Mouse (Mus musculus): ENCODE results near the gene Hpse. TPM values are rescaled to one million over a fixed set of nuclear protein-coding genes. Genes with fewer than 3 reads are reported as not detected.

The Hpse gene
- polyA plus RNA-seq, 1 experiment from 2014 or later: 276 TPM

GRCm38 (mm10) chr5:100672403-100672802 lies 47.1 kb downstream of the Hpse start:
- H3K79me2 ChIP-seq (ENCODE audit: inconsistent target): peaks cover 58% of the 10 kb centered on the region
- H3K36me3 ChIP-seq (ENCODE audit: inconsistent target): no peaks in the 10 kb centered on the region
- H3K4me3 ChIP-seq (ENCODE audit: inconsistent target): no peak overlapping the region
- WGBS (ENCODE audit: missing documents): 91% methylated on average over 4 of the region's 4 CpGs
- no peak overlapping the region for H3K27ac ChIP-seq

DNA sequence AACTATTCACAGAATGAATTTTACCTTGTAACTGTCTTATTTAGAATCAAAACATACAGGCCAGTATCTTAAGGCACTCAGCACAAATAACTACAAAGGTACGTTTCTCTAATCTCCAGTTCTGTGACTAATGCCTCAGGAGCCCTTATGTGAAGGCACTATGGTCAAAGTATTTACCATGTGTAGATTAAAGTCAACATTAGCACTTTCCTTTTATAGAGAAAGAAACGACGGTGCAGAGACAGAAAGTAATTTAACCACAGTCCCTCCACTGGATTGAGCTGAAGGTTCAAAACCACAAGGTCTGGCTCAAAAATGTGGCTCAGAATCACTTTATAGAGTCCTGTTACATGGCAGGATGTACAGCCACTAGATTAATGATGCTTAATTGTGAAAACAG lies 47.6 kb downstream of the Hpse start:
- no peak overlapping the region for H3K4me3 ChIP-seq (ENCODE audit: inconsistent target)
- H3K36me3 ChIP-seq (ENCODE audit: inconsistent target): no peaks in the 10 kb centered on the region
- no peak overlapping the region for H3K27ac ChIP-seq
- H3K79me2 ChIP-seq (ENCODE audit: inconsistent target): peaks cover 58% of the 10 kb centered on the region
- WGBS (ENCODE audit: missing documents): 52% methylated on average over 3 of the region's 3 CpGs

DNA sequence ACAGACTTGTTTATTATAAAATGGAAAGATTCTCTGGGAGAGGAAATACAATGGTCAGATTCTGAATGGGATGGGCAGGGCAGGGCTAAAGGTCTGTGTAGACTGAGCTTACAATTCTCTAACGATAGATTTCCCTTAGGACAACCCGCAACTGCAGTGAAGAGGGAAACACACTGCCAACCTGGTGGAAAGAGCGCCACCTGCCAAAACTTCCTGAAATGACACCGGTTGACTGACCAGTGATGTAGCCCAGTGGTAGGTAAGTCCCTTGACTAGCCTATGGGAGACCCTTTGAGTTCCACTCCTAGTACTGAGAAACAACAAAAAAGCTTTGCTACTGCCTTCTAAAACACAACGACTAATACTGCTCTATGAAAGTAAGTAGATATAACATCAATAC lies 48.1 kb downstream of the Hpse start:
- H3K27ac ChIP-seq: no peak overlapping the region
- 18% methylated on average over 5 of the region's 5 CpGs for WGBS (ENCODE audit: missing documents)
- no peak overlapping the region for H3K4me3 ChIP-seq (ENCODE audit: inconsistent target)
- no peaks in the 10 kb centered on the region for H3K36me3 ChIP-seq (ENCODE audit: inconsistent target)
- H3K79me2 ChIP-seq (ENCODE audit: inconsistent target): peaks cover 58% of the 10 kb centered on the region

DNA sequence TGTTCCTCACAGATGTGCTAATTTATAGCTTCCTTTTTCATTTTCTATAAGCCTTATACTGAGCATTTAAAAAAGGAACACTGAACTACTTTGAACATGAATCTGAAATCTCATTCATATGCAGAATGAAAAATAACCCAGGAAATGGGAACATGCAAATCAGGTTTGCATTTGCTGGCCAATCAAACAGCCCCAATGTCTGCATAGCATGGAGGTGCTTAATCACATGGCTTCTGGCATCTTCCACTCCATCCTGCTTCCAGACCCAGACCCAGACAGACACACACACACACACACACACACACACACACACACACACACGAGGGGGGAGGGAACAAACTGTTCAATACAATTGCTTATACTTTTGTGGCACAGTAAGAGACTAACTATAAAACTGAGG lies 52.6 kb downstream of the Hpse start:
- Histone ChIP-seq H3K36me3 (ENCODE audit: inconsistent target) (0 out of 2 replicates have a peak, but pooled peaks cover 8% of the 10 kb centered on the region), H3K27ac (no peak overlapping the region), H3K4me3 (ENCODE audit: inconsistent target) (no peak overlapping the region), H3K79me2 (ENCODE audit: inconsistent target) (peaks cover 41% of the 10 kb centered on the region)
- no CpG with 5 or more reads among the region's 1 CpGs for WGBS (ENCODE audit: missing documents)

- 27% methylated on average over 5 of the region's 5 CpGs for WGBS (ENCODE audit: missing documents)
- Histone ChIP-seq H3K36me3 (ENCODE audit: inconsistent target) (peaks cover 20% of the 10 kb centered on the region; the same call in 1 of the 2 replicates), H3K4me3 (ENCODE audit: inconsistent target) (no peak overlapping the region), H3K27ac (peak overlapping the region; percentile 24), H3K79me2 (ENCODE audit: inconsistent target) (peaks cover 10% of the 10 kb centered on the region; the same call in 1 of the 2 replicates)
These were observed 55.7 kb downstream of the Hpse start for GRCm38 (mm10) chr5:100663854-100664253.

- Histone ChIP-seq H3K27ac (peak overlapping the region; percentile 51), H3K36me3 (ENCODE audit: inconsistent target) (peaks cover 26% of the 10 kb centered on the region; the same call in 1 of the 2 replicates), H3K79me2 (ENCODE audit: inconsistent target) (peaks cover 1% of the 10 kb centered on the region; the same call in 1 of the 2 replicates), H3K4me3 (ENCODE audit: inconsistent target) (no peak overlapping the region)
- 24% methylated on average over 6 of the region's 6 CpGs for WGBS (ENCODE audit: missing documents)
These were observed 56.5 kb downstream of the Hpse start for GRCm38 (mm10) chr5:100663011-100663410.

DNA sequence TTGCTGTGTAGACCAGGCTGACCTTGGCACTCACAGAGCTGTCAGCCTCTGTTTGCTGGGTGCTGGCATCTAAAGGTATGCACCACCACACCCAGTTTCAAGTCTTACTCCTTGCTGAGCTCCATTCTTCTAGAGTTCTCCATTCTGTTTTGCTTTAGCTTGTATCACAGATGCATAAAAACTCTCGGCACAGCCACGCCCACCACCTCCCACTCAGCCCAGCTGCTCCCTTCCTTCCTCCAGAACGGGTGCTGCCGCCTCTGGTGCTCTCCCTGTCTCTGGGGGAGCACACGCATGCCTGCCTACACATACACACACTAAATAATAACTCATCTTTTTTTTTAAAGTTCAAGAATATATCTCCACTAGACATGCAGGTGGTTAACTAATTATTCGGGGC lies 61.1 kb downstream of the Hpse start:
- 79% methylated on average over 6 of the region's 6 CpGs for WGBS (ENCODE audit: missing documents)
- Histone ChIP-seq H3K27ac (no peak overlapping the region), H3K79me2 (ENCODE audit: inconsistent target) (no peaks in the 10 kb centered on the region), H3K4me3 (ENCODE audit: inconsistent target) (no peak overlapping the region), H3K36me3 (ENCODE audit: inconsistent target) (peaks cover 30% of the 10 kb centered on the region; the same call in 1 of the 2 replicates)

DNA sequence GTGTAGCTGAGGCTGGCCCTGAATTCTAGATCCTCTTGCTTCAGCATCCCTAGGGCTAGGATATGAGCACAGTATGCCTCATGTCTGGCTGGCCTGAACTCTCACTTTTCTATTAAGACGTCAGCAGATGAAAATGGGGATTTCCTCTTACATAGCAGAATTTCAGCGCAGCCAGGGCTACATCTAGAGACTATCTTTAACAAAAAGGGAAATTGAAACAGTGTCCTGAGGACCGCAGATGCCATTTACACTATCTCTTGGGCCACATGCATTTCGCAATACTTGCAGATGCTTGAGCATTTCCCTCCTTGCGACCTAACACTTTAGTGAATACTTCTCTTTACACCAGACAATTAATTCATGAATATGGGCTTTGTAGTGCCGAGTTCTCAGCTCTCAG lies 63.2 kb downstream of the Hpse start:
- no peaks in the 10 kb centered on the region for H3K79me2 ChIP-seq (ENCODE audit: inconsistent target)
- peaks cover 30% of the 10 kb centered on the region; the same call in 1 of the 2 replicates for H3K36me3 ChIP-seq (ENCODE audit: inconsistent target)
- 2% methylated on average over 6 of the region's 6 CpGs for WGBS (ENCODE audit: missing documents)
- no peak overlapping the region for H3K4me3 ChIP-seq (ENCODE audit: inconsistent target)
- H3K27ac ChIP-seq: peak overlapping the region; percentile 78

GRCm38 (mm10) chr5:100652327-100652726 lies 67.2 kb downstream of the Hpse start:
- Histone ChIP-seq H3K36me3 (ENCODE audit: inconsistent target) (peaks cover 12% of the 10 kb centered on the region; the same call in 1 of the 2 replicates), H3K4me3 (ENCODE audit: inconsistent target) (no peak overlapping the region), H3K27ac (no peak overlapping the region), H3K79me2 (ENCODE audit: inconsistent target) (no peaks in the 10 kb centered on the region)
- WGBS (ENCODE audit: missing documents): 97% methylated on average over 9 of the region's 9 CpGs

GRCm38 (mm10) chr5:100651486-100651885 lies 68.0 kb downstream of the Hpse start:
- Histone ChIP-seq H3K4me3 (ENCODE audit: inconsistent target) (no peak overlapping the region), H3K27ac (no peak overlapping the region), H3K79me2 (ENCODE audit: inconsistent target) (no peaks in the 10 kb centered on the region), H3K36me3 (ENCODE audit: inconsistent target) (peaks cover 12% of the 10 kb centered on the region; the same call in 1 of the 2 replicates)
- WGBS (ENCODE audit: missing documents): 94% methylated on average over 10 of the region's 10 CpGs

GRCm38 (mm10) chr5:100650969-100651368 lies 68.5 kb downstream of the Hpse start:
- WGBS (ENCODE audit: missing documents): 82% methylated on average over 7 of the region's 7 CpGs
- Histone ChIP-seq H3K79me2 (ENCODE audit: inconsistent target) (no peaks in the 10 kb centered on the region), H3K36me3 (ENCODE audit: inconsistent target) (peaks cover 12% of the 10 kb centered on the region; the same call in 1 of the 2 replicates), H3K4me3 (ENCODE audit: inconsistent target) (no peak overlapping the region), H3K27ac (no peak overlapping the region)

DNA sequence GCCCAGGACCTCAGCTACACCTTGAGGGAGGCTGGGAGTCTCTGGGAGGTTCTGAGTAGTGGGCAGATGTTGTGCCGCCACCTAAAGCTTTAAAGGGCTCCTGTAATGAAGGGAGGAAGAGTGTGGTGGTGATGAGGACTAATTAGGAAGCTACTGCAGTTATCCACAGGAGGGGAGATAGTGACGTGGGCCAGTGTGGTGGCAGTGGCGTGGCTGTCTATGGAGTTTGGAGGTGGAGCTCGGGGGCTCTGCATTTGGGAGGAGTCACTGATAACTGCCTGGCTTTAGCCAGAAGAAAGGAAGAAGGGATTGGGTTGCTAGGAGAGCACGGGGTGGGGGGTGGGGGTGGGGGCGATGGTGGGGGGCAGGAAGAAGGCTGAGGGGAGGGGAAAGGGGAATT lies 71.0 kb downstream of the Hpse start:
- no peaks in the 10 kb centered on the region for H3K36me3 ChIP-seq (ENCODE audit: inconsistent target)
- 85% methylated on average over 4 of the region's 6 CpGs for WGBS (ENCODE audit: missing documents)
- H3K27ac ChIP-seq: no peak overlapping the region
- no peak overlapping the region for H3K4me3 ChIP-seq (ENCODE audit: inconsistent target)
- no peaks in the 10 kb centered on the region for H3K79me2 ChIP-seq (ENCODE audit: inconsistent target)

DNA sequence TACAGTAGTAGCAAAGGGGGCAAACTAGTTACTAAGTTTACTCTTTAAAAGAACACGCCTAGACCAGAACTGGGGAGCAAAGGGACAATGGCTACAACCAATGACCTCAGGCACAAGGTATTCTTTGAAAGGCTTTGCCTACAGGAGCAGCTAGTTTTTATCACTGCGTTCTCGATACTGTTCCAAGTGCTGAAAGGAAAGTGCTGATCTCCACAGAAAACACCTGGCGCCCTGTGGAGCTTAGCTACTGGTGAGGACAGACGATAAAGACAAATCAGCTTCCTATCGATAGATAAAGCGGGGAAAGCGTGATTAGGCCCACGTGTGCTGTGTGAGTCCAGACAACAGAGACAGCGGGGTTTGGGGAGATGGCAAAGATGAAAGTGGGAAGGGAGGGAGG lies 71.5 kb downstream of the Hpse start:
- Histone ChIP-seq H3K36me3 (ENCODE audit: inconsistent target) (no peaks in the 10 kb centered on the region), H3K4me3 (ENCODE audit: inconsistent target) (no peak overlapping the region), H3K27ac (no peak overlapping the region), H3K79me2 (ENCODE audit: inconsistent target) (no peaks in the 10 kb centered on the region)
- WGBS (ENCODE audit: missing documents): 93% methylated on average over 10 of the region's 10 CpGs

- no peak overlapping the region for H3K27ac ChIP-seq
These were observed 73.0 kb downstream of the Hpse start for GRCm38 (mm10) chr5:100646558-100646957.

DNA sequence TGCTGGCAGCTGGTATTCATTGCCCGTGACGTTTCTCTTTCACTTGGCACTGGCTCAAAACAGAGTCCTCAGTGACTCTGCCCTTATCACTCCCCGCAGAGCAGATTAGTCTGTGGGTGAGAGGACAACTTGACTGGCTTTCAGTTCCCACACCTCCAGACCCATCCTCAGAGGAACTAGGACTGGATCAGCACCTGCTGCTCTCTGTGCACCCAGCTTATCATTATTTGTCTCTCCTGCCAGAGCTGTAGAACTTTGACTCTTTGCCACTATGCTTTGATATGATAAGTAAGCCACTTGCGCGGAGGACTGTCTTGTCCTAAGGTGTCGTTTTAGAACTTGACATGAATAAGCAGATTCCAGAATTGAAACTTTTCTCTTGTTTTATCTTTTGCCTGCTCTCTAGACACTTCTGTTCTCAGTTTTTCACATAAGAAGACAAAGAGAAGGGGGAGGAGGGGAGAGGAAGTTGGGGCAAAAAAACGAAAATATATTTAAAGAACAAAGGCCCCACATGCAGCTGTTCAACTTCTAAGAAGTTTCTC lies 75.5 kb downstream of the Hpse start:
- Histone ChIP-seq H3K27ac (peak overlapping the region; percentile 4; the same call in 1 of the 2 replicates), H3K4me3 (ENCODE audit: inconsistent target) (no peak overlapping the region), H3K36me3 (ENCODE audit: inconsistent target) (no peaks in the 10 kb centered on the region), H3K79me2 (ENCODE audit: inconsistent target) (no peaks in the 10 kb centered on the region)
- whole genome bisulfite sequencing (ENCODE audit: missing documents): 24% methylated on average over 7 of the region's 7 CpGs

More at GRCm38 (mm10) chr5:100646558-100646957, 73.0 kb downstream of the Hpse start:
- Histone ChIP-seq H3K79me2 (ENCODE audit: inconsistent target) (no peaks in the 10 kb centered on the region), H3K36me3 (ENCODE audit: inconsistent target) (no peaks in the 10 kb centered on the region), H3K4me3 (ENCODE audit: inconsistent target) (no peak overlapping the region)
- WGBS (ENCODE audit: missing documents): 98% methylated on average over 4 of the region's 4 CpGs
